Mouse (Mus musculus): ENCODE measurements at regions not wholly inside any gene's neighbourhood (a gene's known extent, or its start where the extent isn't known, plus 50 kb on each side); places are given as distances from the start of the nearest gene placed in this dataset.

DNA sequence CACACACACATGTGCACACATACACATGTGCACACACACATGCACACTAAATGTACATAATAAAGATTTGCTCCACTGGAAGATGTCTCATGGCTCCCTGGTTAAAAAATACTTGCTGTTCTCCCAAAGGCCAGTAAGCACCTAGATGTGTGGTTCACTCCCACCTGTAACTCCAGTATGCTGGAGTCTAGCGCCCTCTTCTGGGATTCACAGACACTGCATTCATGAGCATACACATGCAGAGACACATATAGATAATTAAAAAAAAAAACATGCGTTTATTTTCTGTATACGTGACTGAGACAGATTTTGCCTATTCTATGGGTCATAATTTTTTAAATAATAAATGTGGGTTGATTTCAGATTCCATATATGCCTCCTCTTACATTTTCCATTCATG is 747.5 kb upstream of the Jmjd1c start:
- peak; percentile 65 for TF ChIP-seq CTCF (conservative IDR thresholded peaks at IDR 0.05; ENCODE audit: low read length)
- TF ChIP-seq NANOG (IDR thresholded peaks at IDR 0.05; ENCODE audit: borderline replicate concordance, low read length): no peak
- TF ChIP-seq POU5F1 (IDR thresholded peaks at IDR 0.05; ENCODE audit: borderline replicate concordance, low read length): no peak

All from E14TG2a.4 (cell line).